Mouse (Mus musculus) forebrain, embryonic 13.5 days (tissue): ENCODE data around the gene Spesp1. TPM values are rescaled to one million over a fixed set of nuclear protein-coding genes. Genes with fewer than 3 reads are reported as not detected.

Experiments used
- microRNA-seq: library from miRNA; unstranded; fragments of <30 nt; microRNA quantifications from one replicate; pipeline ENCODE4, GENCODE M21; 2016
- polyA plus RNA-seq: library from polyadenylated mRNA; unstranded; fragments of >200 nt; fragmentation: Nextera tagmentation; extraction: Ambion mirVana; gene quantifications from 2 replicates; pipeline ENCODE4 v1.2.1, GENCODE M21; 2015

Gene Spesp1
- polyA plus RNA-seq, 1 experiment from 2014 or later = not detected

Small RNAs within 50 kb of the gene (microRNA-seq; reads per million reads assigned to microRNA genes)
- gene Gm25603 = not detected

Other genes starting within 250 kb of the Spesp1 start
- 12.5 and 14.9 TPM in 2 replicates for gene Glce, start 159.6 kb downstream of the Spesp1 start, polyA plus RNA-seq
- 254 and 256 TPM in 2 replicates for gene Anp32a, start 59.1 kb upstream of the Spesp1 start, polyA plus RNA-seq